Mouse (Mus musculus): ENCODE data around the gene Msl1.

Gene Msl1

GRCm38 (mm10) chr11:98776843-98777590 lies 18.3 kb upstream of the Msl1 start:
- DNase-seq (ENCODE audit: low read depth): no peak

- DNase-seq (ENCODE audit: low read depth): no peak
Observed at GRCm38 (mm10) chr11:98777888-98778287, 17.4 kb upstream of the Msl1 start.

- no peak for DNase-seq (ENCODE audit: low read depth)
Observed at GRCm38 (mm10) chr11:98781851-98782512, 13.3 kb upstream of the Msl1 start.

GRCm38 (mm10) chr11:98782651-98783235 lies 12.6 kb upstream of the Msl1 start:
- peak; percentile 62 for DNase-seq (ENCODE audit: low read depth)

- DNase-seq (ENCODE audit: low read depth): peak; percentile 85
Observed at GRCm38 (mm10) chr11:98783236-98783696, 12.1 kb upstream of the Msl1 start.

GRCm38 (mm10) chr11:98784139-98784538 lies 11.2 kb upstream of the Msl1 start:
- DNase-seq (ENCODE audit: low read depth): no peak

- no peak for DNase-seq (ENCODE audit: low read depth)
Observed at GRCm38 (mm10) chr11:98785214-98785613, 10.1 kb upstream of the Msl1 start.

GRCm38 (mm10) chr11:98785772-98786281 lies 9.5 kb upstream of the Msl1 start:
- peak; percentile 70 for DNase-seq (ENCODE audit: low read depth)

GRCm38 (mm10) chr11:98786359-98787214 lies 8.7 kb upstream of the Msl1 start:
- DNase-seq (ENCODE audit: low read depth): peak; percentile 97

GRCm38 (mm10) chr11:98787229-98787628 lies 8.1 kb upstream of the Msl1 start:
- DNase-seq (ENCODE audit: low read depth): no peak

- peak; percentile 65 for DNase-seq (ENCODE audit: low read depth)
Observed at GRCm38 (mm10) chr11:98787691-98788090, 7.6 kb upstream of the Msl1 start.

GRCm38 (mm10) chr11:98788139-98788538 lies 7.2 kb upstream of the Msl1 start:
- DNase-seq (ENCODE audit: low read depth): peak; percentile 35

GRCm38 (mm10) chr11:98788550-98789218 lies 6.6 kb upstream of the Msl1 start:
- peak; percentile 95 for DNase-seq (ENCODE audit: low read depth)

- no peak for DNase-seq (ENCODE audit: low read depth)
Observed at GRCm38 (mm10) chr11:98789219-98789807, 6.0 kb upstream of the Msl1 start.

- DNase-seq (ENCODE audit: low read depth): peak; percentile 34
Observed at GRCm38 (mm10) chr11:98789824-98790223, 5.5 kb upstream of the Msl1 start.

GRCm38 (mm10) chr11:98790631-98791205 lies 4.6 kb upstream of the Msl1 start:
- DNase-seq (ENCODE audit: low read depth): no peak

GRCm38 (mm10) chr11:98791448-98791847 lies 3.9 kb upstream of the Msl1 start:
- no peak for DNase-seq (ENCODE audit: low read depth)

GRCm38 (mm10) chr11:98792081-98792480 lies 3.2 kb upstream of the Msl1 start:
- DNase-seq (ENCODE audit: low read depth): no peak

GRCm38 (mm10) chr11:98794469-98795014 lies 774 bp upstream of the Msl1 start:
- peak; percentile 70 for DNase-seq (ENCODE audit: low read depth)
